Mouse (Mus musculus) kidney, postnatal 14 days (tissue): ENCODE measurements around the gene Ndrg3.
"Not testable (repeated sequence)": the region's sequence is repeated elsewhere in the genome, so short reads cannot be mapped to it uniquely, and the experiment has no call there.

Experiments
- DNase-seq: peaks from one replicate; pipeline ENCODE4 v3.0.0; 2022; ENCODE audit warnings: mixed read lengths

Gene Ndrg3

DNA sequence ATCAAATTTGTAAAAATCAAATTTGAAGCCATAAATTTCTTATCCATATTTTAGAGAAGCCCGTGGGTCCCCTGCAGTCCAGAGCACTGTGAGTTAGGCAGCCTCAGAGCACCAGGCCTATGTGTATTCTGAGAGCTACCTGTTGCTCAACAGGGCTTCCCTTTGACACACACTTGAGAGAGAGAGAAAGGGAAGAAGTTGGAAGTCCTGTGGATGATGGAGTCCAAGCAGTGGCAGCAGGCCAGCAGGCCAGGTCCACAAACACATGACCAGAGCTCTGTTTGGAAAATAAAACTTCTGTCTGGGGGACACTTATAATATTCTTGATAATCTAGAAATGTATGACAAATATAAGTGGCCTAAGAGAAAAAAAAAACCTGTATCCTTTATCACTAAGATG, 58.4 kb downstream of the Ndrg3 start:
- no peak for DNase-seq

DNA sequence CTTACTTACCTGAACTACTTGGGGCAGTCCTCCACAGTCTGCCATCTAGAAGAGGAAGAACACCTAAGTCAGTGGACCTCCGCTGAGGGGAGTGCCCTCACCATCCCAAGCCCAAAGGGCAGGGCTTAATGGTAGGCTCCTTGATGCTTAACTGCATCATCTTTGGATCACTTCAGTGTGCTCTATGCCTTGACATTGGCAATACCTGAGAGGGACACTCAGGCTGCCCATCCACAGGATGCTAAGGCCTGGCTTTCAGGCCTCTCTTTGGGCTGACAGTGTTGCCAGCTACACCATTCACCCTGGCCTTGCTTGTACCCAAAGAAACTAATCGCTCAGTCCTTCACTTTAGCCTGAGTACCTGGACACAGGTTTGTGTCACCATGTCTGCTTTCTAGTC, 60.4 kb downstream of the Ndrg3 start:
- no peak for DNase-seq

DNA sequence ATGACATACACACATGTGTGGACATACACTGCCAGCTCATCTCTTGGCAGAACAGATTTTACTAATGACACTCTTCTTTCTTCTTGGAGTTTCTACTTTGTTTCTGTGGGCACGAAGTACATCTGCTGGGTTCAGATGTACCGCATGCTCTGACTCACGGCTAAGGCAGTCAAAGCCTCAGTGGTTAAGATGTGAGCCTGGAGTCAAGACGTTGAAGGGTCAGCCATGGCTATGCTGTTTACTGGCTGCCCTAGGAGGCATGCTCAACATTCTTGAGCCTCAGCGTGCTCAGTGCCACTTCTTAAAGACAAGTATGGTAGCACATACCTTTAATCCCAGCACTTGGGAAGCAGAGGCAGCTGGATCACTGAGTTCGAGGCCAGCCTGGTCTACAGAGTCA, 61.3 kb downstream of the Ndrg3 start:
- DNase-seq: no peak

DNA sequence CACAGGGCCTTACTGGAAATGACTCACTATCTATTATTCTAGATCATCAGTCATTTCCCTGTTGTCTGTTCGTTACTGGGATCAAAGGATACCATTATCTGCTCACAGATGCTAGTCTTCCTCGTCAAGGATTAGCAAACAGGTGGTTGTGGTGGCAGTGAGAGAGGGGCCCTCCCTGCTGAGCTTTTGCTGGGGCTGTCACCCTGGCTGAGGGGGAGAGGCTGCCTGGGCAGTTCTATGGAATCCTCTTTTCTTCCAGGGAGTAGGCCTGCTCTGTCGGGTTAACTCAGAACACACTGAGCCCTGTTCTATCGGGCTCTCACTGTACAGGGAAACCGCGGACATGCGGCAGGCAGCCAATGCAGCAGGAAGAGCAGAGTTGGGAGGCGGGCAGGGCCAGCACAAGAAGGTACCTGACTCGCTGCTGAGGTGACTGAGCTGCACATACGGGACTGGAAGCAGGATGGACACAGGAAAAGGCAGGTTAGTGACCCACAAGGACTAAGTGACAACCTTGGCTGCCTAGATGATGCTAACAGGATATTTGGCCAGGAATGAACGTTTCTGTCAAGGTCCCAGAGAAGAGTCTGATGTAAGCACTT, 62.2 kb downstream of the Ndrg3 start:
- DNase-seq: no peak

DNA sequence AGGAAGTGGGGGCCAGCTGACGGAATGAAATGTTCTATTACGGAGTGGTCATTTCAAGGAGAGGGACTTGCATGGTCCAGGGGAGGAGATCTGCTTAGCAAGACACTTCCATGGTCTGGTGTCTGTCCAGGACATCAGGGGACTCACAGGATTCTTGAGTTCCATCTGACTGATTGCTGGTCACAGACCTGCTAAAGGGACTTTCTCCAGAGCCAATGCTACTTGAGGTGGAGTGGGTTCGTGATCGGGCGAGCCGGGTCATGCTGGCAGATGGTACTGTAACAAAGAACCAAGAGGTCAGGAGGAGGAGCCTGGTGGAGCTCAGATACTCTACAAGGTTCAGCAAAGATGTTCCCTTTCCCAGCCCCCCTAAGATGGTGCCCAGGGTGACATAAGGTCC, 63.2 kb downstream of the Ndrg3 start:
- DNase-seq: no peak

DNA sequence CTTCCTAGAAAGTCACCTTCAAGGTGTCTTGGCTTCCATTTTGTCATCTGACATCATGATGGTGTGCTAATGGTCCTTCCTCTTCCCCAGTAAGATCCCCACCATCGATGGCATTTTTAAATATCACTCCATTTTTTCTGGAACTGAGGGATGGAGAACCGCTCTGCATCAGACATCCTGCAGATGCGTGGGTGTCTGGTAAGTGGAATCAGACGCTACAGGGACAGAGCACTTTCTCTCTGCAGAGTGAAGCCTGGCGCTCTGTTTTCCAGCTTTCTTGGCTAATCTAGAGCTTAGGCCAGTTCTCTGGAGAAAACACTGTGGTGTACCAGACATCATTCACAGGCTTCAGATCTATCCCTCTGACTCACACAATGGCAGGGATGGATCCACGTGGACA, 64.2 kb downstream of the Ndrg3 start:
- DNase-seq: no peak

DNA sequence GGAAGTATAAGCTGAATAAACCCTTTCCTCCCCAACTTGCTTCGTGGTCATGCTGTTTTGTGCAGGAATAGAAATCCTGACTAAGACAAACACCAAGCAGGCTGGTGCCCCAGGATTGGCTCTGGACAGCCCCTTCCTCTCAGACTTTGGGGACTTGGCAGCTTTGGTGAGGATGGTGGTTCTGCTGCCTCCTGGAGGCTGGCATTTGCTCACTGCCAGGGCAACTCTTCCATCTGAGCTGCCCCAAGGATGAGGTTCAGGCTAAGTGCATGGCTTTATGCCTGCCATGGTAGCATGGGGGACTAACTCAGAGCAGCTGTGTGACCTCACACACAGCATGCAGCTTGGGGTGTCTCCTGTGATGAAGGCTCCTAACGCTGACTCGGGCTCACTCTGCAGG, 66.2 kb downstream of the Ndrg3 start:
- not testable (repeated sequence) for DNase-seq

DNA sequence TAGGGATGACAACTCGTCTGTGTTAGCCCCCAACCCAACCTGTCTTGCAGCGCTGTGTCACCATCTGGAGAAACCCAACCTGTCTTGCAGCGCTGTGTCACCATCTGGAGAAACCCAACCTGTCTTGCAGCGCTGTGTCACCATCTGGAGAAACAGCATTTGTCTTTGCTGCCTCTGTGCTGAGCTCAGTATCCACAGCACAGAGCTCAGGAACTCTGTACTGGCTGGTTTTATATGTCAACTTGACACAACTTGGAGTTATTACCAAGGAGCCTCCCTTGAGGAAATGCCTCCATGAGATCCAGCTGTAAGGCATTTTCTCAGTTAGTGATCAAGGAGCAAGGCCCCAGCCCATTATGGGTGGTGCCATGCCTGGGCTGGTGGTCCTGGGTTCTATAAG, 66.8 kb downstream of the Ndrg3 start:
- DNase-seq: not testable (repeated sequence)

DNA sequence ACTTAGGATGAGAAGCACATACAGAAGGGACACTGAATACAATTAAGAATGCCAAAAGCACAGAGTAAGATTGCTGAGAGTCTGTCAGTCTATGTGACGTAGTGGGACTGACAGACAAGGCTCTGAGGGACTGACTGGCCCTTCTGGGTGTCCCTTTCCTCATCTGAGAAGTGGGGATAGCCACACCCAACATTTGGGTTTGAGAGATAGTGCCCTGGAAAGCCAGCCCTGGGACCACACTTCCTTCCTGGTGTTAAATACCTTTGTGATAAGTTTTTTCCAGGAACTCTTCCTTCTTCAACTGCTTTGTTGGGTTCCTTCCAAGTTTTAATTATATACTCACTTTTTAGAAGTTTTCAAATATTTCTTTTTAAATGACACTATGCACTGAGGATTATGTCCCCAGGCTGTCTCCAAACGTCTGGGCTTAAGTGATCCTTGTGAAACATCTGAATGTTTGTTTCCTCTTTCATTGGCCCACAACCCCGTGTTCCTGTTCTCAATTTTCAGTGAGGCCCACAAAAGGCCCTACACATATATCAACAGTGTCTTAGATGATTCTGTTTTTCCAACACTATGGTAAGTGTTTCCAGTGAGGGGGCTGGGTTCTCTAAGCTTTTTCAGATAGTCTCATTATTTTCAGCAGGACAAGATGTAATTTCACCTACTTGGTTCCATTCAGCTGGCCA, 67.5 kb downstream of the Ndrg3 start:
- no peak for DNase-seq

DNA sequence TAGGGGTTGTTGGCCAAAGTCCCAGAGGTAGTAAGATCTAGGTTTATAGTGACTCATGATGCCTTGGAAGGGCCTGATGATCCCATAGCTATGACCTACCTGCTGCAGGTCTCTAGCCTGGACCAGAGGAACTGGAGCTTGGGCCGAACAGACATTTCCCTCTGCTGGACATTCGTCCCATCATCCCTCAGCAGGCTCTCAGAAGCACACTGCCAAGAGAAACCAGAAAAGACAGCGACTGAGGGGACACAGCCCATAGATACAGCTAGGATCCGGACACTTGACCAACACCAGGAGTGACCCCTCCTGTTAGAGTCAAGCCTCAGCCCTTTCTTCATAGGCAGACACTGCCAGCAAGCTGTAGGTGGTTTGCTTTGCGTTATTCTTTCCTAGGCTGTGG, 68.8 kb downstream of the Ndrg3 start:
- no peak for DNase-seq

DNA sequence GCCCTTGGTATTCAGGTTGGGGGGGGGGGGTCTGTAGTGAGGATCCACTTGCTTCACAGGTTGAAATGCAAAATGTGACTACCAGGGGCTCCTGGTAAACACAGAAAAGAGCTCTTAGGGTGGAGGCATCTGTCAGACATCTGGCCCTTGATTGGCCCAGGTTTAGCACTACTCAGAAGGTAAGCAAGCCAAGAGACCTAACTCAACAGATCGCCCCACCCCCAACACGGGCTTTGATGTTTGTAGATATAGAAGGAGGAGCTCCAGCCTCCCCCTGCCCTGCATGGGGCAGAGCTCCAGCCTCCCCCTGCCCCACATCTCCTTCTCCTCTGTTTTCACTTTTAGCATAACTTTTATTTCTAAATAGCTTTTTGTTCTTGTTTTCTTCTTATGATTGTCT, 72.1 kb downstream of the Ndrg3 start:
- DNase-seq: no peak

DNA sequence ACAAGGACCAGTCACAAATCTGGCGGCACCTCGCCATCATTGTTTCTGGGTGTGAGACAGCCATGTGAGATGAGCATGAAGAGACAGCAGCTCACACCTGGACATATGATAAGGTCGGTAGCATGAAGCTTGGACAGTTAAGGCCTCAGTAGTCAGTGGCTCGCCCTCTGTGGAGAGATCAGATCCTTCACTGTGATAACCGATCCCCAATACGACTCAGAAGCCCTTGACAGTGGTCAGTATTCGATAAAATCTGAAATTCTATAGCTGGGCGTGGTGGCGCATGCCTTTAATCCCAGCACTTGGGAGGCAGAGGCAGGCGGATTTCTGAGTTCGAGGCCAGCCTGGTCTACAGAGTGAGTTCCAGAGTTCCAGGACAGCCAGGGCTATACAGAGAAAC, 72.7 kb downstream of the Ndrg3 start:
- not testable (repeated sequence) for DNase-seq

DNA sequence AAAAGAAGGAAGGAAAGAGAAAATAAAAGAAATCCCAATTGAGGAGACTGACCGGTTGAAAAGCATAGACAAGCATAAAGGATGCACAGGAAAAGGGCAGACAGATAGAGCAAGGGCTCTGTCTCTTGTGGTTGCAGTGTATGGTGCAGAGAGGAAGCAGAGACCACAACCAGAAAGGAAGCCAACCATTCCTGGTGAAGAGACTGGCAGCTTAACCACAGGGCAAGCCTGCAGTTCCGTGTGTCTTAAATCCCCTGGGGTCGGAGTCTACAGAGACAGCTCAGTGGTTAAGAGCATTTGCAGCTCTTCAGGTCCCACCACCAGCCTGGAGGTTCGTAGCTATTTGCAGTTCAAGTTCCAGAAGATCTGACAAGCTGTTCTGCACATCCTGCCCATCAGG, 73.3 kb downstream of the Ndrg3 start:
- no peak for DNase-seq

DNA sequence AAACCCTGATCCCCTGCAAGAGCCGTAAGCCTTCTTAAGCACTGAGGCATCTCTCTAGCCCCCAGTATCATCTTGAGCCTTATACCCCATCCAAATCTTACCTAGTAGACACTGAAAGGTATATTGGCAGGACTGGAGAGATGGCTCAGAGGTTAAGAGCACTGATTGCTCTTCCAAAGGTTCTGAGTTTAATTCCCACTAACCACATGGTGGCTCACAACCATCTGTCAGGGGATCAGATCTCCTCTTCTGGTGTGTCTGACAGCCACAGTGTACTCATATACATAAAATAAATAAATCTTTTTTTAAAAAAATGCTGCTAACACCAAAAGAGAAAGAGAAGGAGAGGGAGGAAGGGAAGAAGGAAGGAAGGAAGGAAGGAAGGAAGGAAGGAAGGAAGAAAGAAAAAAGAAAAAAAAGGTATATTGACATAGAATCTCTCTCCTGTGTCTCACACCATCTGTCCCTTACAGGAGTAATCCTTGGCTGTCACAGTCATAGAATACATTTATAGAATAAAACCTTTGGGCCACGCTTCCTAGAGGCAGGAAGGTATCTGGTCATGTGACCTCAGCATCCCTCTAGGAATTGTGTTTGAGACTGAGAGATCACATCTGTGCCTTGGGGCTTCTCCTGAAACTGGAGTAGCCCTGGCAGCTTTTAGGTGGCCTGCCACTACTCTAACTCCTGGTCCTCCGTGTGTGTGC, 75.3 kb downstream of the Ndrg3 start:
- DNase-seq: no peak

DNA sequence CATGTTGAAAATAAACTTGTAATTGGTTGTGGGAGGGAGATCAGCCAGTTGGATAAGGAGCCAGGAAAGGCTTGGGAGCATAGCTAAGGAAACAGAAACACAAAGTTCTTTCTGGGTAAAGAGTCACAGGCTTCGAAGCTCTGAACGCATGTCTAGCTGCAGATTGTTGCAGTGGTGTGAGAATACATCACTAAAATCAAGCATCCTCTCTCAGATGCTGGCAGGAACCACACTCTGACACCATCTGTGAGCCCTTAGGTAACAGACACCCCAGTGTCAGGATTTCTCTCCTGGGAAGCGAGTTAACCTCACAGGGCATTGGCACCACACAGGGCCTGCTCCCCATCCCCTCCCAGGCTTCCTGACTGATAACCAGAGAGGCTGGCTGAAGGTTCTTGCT, 76.3 kb downstream of the Ndrg3 start:
- no peak for DNase-seq

DNA sequence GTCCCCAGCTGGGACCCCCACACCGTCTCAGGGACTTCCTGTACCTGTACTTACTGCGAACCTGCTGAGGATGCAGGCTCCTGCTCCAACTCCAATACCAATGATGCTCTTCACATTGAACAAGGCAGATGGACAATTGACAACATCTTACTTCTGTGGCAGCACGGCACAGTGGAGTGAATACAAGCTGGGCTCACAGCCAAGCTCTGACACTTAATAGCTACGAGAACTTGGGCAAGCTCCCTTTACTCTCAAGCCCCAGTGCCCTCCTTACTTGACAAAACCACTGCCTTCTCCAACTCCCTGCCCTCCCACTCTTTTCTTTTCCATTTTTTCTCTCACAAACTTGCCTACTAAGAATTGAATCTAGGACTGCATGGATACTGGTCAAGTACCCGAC, 78.7 kb downstream of the Ndrg3 start:
- DNase-seq: no peak

DNA sequence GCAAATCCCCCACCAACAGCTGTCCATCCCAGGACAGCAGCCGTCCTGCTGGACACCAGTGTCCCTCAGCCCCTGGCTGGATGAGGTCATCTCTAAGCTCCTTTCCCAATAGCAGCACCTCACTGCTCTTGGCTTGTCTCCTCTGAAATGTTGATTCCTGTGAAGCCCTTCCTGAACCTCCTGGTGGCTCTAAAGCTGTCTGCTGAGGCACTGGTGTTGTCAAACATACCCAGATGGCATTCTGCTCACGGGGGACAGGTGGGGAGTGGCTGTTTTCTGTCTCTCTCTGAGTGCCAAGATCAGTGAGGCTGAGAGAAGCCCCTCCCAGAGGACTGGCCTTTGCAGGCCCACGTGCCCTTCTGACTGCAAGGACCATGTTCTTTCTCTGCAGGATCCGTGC, 85.9 kb downstream of the Ndrg3 start:
- not testable (repeated sequence) for DNase-seq

DNA sequence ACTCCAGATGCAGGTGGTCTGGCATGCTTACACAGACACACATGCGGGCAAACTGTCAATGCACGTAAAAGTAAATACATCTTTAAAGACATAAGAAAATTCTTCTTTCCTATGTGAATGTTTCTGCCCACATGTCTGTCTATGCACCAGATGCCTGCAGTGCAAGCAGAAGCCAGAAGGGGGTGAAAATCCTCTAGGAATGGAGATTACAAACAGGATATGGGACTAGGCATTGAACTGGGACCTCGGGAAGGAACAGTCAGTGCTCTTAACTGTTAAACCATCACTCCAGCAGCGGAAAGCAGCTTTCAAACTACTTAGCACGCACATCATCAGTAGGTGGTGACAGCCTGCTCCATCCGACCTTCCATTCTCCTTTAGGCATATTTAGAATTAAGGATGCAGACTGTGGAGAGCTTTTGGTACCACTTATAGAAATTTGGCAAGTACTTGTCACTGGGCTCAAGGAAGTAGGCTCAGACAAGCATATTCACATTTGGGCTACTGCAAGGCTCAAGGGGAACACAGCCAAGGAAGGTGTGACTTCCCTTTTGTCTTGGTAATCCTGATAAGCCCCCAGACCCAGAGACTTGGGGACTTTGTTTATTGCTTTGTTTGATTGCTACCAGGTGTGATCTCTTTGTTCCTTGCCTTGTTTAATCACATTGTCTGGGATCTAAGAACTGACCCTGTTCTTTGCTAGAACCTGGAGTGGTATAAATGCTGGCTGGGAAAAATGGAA, 86.7 kb downstream of the Ndrg3 start:
- peak; percentile 78 for DNase-seq

DNA sequence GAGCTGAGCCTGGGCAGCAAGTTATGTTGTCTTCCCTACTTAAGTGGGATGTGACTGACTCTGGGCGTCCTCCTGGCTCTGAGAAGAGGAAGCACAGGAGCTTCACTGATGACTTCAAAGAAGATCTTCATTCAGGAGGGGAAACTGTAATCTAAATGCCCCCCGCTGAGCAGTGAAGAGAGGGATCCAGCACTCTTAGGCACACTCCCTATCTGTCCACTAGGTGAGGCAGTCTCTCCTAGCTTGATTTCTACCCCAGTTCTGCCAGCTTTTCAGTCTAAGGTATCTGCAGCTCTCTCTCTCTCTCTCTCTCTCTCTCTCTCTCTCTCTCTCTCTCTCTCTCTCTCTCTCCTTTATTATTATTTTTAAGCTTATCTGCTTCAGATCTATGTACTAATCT, 88.5 kb downstream of the Ndrg3 start:
- no peak for DNase-seq

DNA sequence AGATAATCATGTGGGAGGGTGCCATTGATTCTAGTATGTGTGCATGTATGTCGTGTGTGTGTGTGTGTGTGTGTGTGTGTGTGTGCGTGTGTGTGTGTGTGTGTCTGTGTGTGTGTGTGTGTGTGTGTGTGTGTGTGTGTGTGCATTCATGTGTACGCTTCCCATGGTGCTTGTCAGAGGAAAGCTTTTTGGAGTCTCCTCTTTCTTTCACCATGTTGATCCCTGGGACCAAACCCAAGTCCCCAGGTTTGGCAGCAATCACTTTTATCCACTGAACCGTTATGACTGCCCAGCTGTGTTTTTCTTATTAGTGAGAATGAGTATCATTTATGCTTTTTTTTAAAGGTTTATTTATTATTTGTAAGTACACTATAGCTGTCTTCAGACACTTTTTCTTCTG, 89.4 kb downstream of the Ndrg3 start:
- not testable (repeated sequence) for DNase-seq

DNA sequence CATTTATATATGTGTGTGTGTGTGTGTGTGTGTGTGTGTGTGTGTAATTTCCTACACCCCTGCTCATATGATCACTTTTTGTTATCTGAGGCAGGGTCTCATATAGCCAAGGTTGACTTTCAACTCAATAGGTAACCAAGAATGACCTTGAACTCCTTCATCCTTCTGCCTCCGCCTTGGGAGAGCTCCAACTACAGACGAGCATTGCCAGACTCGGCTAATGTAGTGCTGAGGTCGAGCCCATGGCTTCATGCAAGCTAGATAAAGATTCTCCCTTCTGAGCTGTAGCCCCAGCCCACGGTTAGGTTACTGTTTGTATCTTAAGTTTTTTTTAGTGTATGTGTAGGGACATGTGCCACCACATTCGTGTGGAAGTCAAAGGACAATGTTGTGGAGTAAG, 90.0 kb downstream of the Ndrg3 start:
- no peak for DNase-seq

DNA sequence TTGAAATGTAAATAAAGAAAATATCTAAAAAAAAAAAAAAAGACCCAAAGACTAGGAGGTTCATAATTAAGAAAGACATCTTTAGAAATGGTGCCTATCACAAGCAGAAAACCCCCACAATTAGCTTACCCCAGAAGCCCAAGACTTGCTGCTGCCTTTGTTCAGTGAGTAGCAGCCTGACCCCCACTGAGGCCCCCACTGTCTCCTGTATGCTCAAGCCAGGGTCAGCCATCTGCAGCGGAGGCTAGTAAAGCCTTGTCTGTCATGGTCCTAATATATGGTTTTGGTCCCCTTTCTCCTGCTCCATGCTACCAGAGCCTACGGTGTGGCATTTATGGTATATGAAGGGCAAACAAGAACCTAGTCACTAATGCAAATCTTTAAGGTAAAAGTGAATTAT, 90.5 kb downstream of the Ndrg3 start:
- no peak for DNase-seq

DNA sequence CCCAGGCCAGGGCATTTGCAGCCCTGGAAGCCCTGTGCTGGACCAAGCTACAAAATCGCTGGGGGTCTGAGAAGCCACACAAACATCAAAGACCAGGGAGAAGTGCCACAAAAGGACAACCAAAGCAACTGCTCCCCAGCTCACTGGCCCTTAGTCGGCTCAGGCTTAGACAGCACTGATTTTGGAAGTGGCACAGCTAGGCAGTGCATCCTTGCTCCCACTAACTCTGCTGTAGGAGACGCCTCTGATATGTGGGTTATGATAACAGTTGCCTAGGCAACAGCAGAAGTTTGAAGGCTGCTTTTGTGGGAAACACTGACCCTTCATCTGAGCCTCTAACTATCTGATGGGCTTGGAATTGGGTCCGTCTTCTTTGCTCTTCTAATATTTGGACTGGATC, 92.7 kb downstream of the Ndrg3 start:
- DNase-seq: no peak

DNA sequence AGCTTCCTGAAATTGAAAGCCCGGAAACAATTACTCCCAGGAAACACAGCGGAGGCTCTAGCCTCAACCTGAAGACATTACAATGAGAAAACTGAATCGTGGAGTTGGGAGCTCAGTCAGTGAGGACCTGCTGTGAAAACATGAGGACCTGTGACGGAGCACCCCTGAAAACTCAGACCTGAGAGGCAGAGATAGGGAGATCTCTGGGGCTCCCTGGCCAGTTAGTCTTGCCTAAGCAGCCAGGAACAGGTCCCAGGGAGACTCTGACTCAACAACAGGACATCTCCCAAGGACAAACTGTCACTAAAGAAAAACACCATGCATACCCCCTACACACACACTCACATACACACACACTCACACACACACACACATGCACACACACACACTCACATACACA, 93.5 kb downstream of the Ndrg3 start:
- no peak for DNase-seq
